Mouse (Mus musculus): ENCODE results near the gene Pla2g4e.

GRCm38 (mm10) chr2:120281221-120281620 is 36.1 kb upstream of the Pla2g4e start:
- TF ChIP-seq CTCF (IDR thresholded peaks at IDR 0.05): 0 out of 2 replicates have a peak, but pooled peaks have one; percentile 13
- no peak for TF ChIP-seq POLR2A (IDR thresholded peaks at IDR 0.05; ENCODE audit: insufficient read depth, low read depth, low read length)
- TF ChIP-seq EP300 (IDR thresholded peaks at IDR 0.05; ENCODE audit: insufficient read depth, low read depth, low read length): no peak

Data from heart, adult 2 months (tissue).